In genomic region chr10:39320798-39321622, GRCm38 (mm10) we compare ENCODE assay signal across 9 mouse cellular contexts. TPM values are rescaled to one million over a fixed set of nuclear protein-coding genes. Genes with fewer than 3 reads are reported as not detected.
DNase-seq lines count a peak whose midpoint lies in the region; ATAC-seq and TF ChIP-seq lines count a peak whose summit lies in the region.
"Had no signal": no experiment of that assay in that cellular context is flagged by ENCODE, and none has a peak within 500 bp of the region (broad histone marks: within the 10 kb centered on the region; RNA-seq: fewer than 3 reads in every experiment).

No protein-coding gene starts in this region.

- no peak overlapping the region for H3K4me3 ChIP-seq in embryonic facial prominence, embryonic 13.5 days
- H3K4me3 ChIP-seq in limb, embryonic 14.5 days (replicated peaks; ENCODE audit: low read length), result no peak overlapping the region
- H3K4me3 ChIP-seq in kidney, embryonic 15.5 days (replicated peaks), result no peak overlapping the region

- 43% methylated on average over 17 of the region's 17 CpGs for WGBS in embryonic facial prominence, embryonic 13.5 days
- 40% methylated on average over 17 of the region's 17 CpGs for WGBS in limb, embryonic 14.5 days
- 44% methylated on average over 17 of the region's 17 CpGs for WGBS in kidney, embryonic 15.5 days

- peak; percentile 35 for DNase-seq in layer of hippocampus, adult 11-12 months (ENCODE audit: low spot score)
- no peak for DNase-seq in layer of hippocampus, adult 9-10 months (ENCODE audit: low spot score)
- DNase-seq in heart, postnatal 10 days, result peak; percentile 82
- peak; percentile 31 for DNase-seq in limb, embryonic 14.5 days (ENCODE audit: low spot score)
- no peak for DNase-seq in kidney, postnatal 36 days

- H3K36me3 ChIP-seq in embryonic facial prominence, embryonic 13.5 days, result no peaks in the 10 kb centered on the region
- no peaks in the 10 kb centered on the region for H3K36me3 ChIP-seq in limb, embryonic 14.5 days (ENCODE audit: control insufficient read depth, insufficient read depth, low read length)
- H3K36me3 ChIP-seq in kidney, embryonic 15.5 days, result no peaks in the 10 kb centered on the region

- H3K27ac ChIP-seq in embryonic facial prominence, embryonic 13.5 days, result peak overlapping the region; percentile 39; the same call in 1 of the 2 replicates
- no peak overlapping the region; the same call in 1 of the 2 replicates for H3K27ac ChIP-seq in limb, embryonic 14.5 days (replicated peaks; ENCODE audit: low read depth, low read length)
- no peak overlapping the region for H3K27ac ChIP-seq in kidney, embryonic 15.5 days
- H3K27ac ChIP-seq: liver, embryonic 14.5 days had no signal

- no peak overlapping the region for H3K9ac ChIP-seq in embryonic facial prominence, embryonic 13.5 days
- H3K9ac ChIP-seq in limb, embryonic 14.5 days (ENCODE audit: low read depth, low read length, severe bottlenecking), result no peak overlapping the region
- H3K9ac ChIP-seq in kidney, embryonic 15.5 days, result no peak overlapping the region
- H3K9ac ChIP-seq: liver, embryonic 14.5 days had no signal

- H3K9me3 ChIP-seq in embryonic facial prominence, embryonic 13.5 days, result no peaks in the 10 kb centered on the region
- no peaks in the 10 kb centered on the region for H3K9me3 ChIP-seq in limb, embryonic 14.5 days (ENCODE audit: control insufficient read depth, low read length)
- H3K9me3 ChIP-seq in kidney, embryonic 15.5 days (replicated peaks), result no peaks in the 10 kb centered on the region

- H3K4me2 ChIP-seq in embryonic facial prominence, embryonic 13.5 days, result peak overlapping the region; percentile 27
- peak overlapping the region; percentile 21 for H3K4me2 ChIP-seq in limb, embryonic 14.5 days (replicated peaks; ENCODE audit: low read depth, low read length, severe bottlenecking)
- no peak overlapping the region for H3K4me2 ChIP-seq in kidney, embryonic 15.5 days

- ATAC-seq in embryonic facial prominence, embryonic 13.5 days (ENCODE audit: insufficient number of reproducible peaks, insufficient read depth, low FRiP score, low TSS enrichment, low read depth), result peak; percentile 60; the same call in 1 of the 2 replicates
- peak; percentile 44; the same call in 1 of the 2 replicates for ATAC-seq in limb, embryonic 14.5 days (ENCODE audit: low FRiP score, low read depth)
- no peak for ATAC-seq in erythroid progenitor cell, adult 5-6 weeks (replicated peaks; ENCODE audit: low FRiP score, poor library complexity, severe bottlenecking)
- ATAC-seq in kidney, embryonic 15.5 days (replicated peaks; ENCODE audit: low FRiP score), result no peak

- H3K4me1 ChIP-seq in embryonic facial prominence, embryonic 13.5 days, result peaks cover 15% of the 10 kb centered on the region
- H3K4me1 ChIP-seq in limb, embryonic 14.5 days (ENCODE audit: control insufficient read depth, insufficient read depth, low read length), result peaks cover 12% of the 10 kb centered on the region
- peaks cover 7% of the 10 kb centered on the region for H3K4me1 ChIP-seq in kidney, embryonic 15.5 days

- H3K27me3 ChIP-seq in embryonic facial prominence, embryonic 13.5 days, result no peaks in the 10 kb centered on the region
- no peaks in the 10 kb centered on the region for H3K27me3 ChIP-seq in limb, embryonic 14.5 days (ENCODE audit: control insufficient read depth, insufficient read depth, low read length)
- 0 out of 2 replicates have a peak, but pooled peaks cover 4% of the 10 kb centered on the region for H3K27me3 ChIP-seq in kidney, embryonic 15.5 days

- TF ChIP-seq POLR2A in limb, embryonic 14.5 days (IDR thresholded peaks at IDR 0.05; ENCODE audit: borderline replicate concordance, extremely low read depth, insufficient read depth, insufficient read length), result no peak

- intact Hi-C loops in heart, postnatal 10 days (cut with DNase I), result no loop called here

RNA-seq across cellular contexts. Expression of gene Fyn, which starts 47.6 kb away (rescaled TPM):
- 34.1 and 37.5 TPM in 2 replicates for polyA plus RNA-seq in embryonic facial prominence, embryonic 13.5 days (2015; fragmentation: Nextera tagmentation; extraction: Ambion mirVana)
- total RNA-seq in heart, postnatal 10 days (2021), result 10 to 100 TPM; 52.2 to 55.5 TPM
- polyA plus RNA-seq in limb, embryonic 14.5 days (2012; rRNA removed), result 53.5 and 58.4 TPM in 2 replicates
- polyA plus RNA-seq in limb, embryonic 14.5 days (2014; fragmentation: Nextera tagmentation; extraction: Ambion mirVana), result 51.5 and 53.4 TPM in 2 replicates
- total RNA-seq in erythroid progenitor cell, adult 5-6 weeks (2015; ENCODE audit: low replicate concordance), result 6.1 and 6.3 TPM in 2 replicates
- 1.4 and 8.5 TPM in 2 replicates for total RNA-seq in erythroid progenitor cell, adult 5-6 weeks (2017; ENCODE audit: low replicate concordance)
- polyA plus RNA-seq in kidney, embryonic 15.5 days (2015; fragmentation: Nextera tagmentation; extraction: Ambion mirVana), result 26.2 and 27.0 TPM in 2 replicates

Comparison
In these comparisons a context has a peak if more than half of its experiments do, and no peak if none do; other contexts are left out.
1. DNase-seq: peak in layer of hippocampus, adult 11-12 months (single experiment), heart, postnatal 10 days (2 of 2) and limb, embryonic 14.5 days (single experiment); none in layer of hippocampus, adult 9-10 months (single experiment) and kidney, postnatal 36 days (0 of 2).
2. ATAC-seq: peak in embryonic facial prominence, embryonic 13.5 days (single experiment) and limb, embryonic 14.5 days (single experiment); none in erythroid progenitor cell, adult 5-6 weeks (single experiment) and kidney, embryonic 15.5 days (single experiment).